ENCODE assay signal across 9 mouse cellular contexts in the genomic region with DNA sequence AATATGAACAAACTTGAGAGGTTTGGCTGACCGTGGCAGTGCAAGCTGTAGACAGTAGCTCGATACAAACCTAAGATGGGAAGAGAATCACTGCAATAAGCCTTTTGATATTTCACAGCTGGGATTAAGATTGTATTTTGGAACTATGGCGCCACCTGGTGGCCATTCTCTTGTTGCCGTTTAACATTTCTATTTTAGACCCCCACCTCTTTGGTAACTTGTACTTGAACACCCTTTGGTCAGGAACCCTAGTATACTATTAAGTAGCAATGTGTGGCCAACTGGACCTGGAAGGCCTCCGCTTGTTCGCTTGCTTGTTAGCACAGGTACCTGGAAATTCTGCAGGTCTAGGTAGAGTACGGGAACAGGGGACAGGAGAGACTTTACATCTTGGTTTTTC. TPM values are rescaled to one million over a fixed set of nuclear protein-coding genes. Genes with fewer than 3 reads are reported as not detected.
DNase-seq lines count a peak whose midpoint lies in the region; ATAC-seq and TF ChIP-seq lines count a peak whose summit lies in the region.
"Had no signal": no experiment of that assay in that cellular context is flagged by ENCODE, and none has a peak within 500 bp of the region (broad histone marks: within the 10 kb centered on the region; RNA-seq: fewer than 3 reads in every experiment).

No protein-coding gene starts in this region.

- H3K9ac ChIP-seq in hindbrain, embryonic 12.5 days: no peak overlapping the region
- no peak overlapping the region for H3K9ac ChIP-seq in forebrain, embryonic 11.5 days (ENCODE audit: low read length)
- no peak overlapping the region for H3K9ac ChIP-seq in hindbrain, postnatal 0 days (replicated peaks; ENCODE audit: low read length)
- H3K9ac ChIP-seq: limb, embryonic 15.5 days had no signal

- WGBS in hindbrain, embryonic 10.5 days: 23% methylated on average over 7 of the region's 7 CpGs
- 24% methylated on average over 7 of the region's 7 CpGs for WGBS in hindbrain, embryonic 12.5 days
- 22% methylated on average over 7 of the region's 7 CpGs for WGBS in forebrain, embryonic 11.5 days
- 16% methylated on average over 7 of the region's 7 CpGs for WGBS in hindbrain, postnatal 0 days
- WGBS in limb, embryonic 10.5 days: 23% methylated on average over 7 of the region's 7 CpGs

- peak; percentile 73 for DNase-seq in hindbrain, embryonic 10.5 days (ENCODE audit: low spot score)
- peak; percentile 32 for DNase-seq in brain, embryonic 18.5 days (ENCODE audit: low read depth, low spot score)
- DNase-seq in forebrain, embryonic 11.5 days (ENCODE audit: low spot score): peak; percentile 87
- peak; percentile 91 for DNase-seq in hindbrain, postnatal 0 days (ENCODE audit: low spot score)
- peak; percentile 85 for DNase-seq in limb, embryonic 10.5 days (ENCODE audit: low spot score)
- DNase-seq in naive thymus-derived CD4-positive, alpha-beta T cell, adult 2 months (ENCODE audit: low read depth): peak; percentile 90
- DNase-seq in spleen, postnatal 10 days (ENCODE audit: low spot score in 2 of 2): peak; percentile 50 to 85

- H3K36me3 ChIP-seq in hindbrain, embryonic 10.5 days: no peaks in the 10 kb centered on the region
- H3K36me3 ChIP-seq in hindbrain, embryonic 12.5 days: no peaks in the 10 kb centered on the region
- H3K36me3 ChIP-seq in forebrain, embryonic 11.5 days (ENCODE audit: control insufficient read depth, insufficient read depth, low read length): no peaks in the 10 kb centered on the region
- H3K36me3 ChIP-seq in hindbrain, postnatal 0 days (ENCODE audit: insufficient read depth, low read length): no peaks in the 10 kb centered on the region
- no peaks in the 10 kb centered on the region for H3K36me3 ChIP-seq in limb, embryonic 10.5 days
- H3K36me3 ChIP-seq: limb, embryonic 15.5 days had no signal

- H3K4me1 ChIP-seq in hindbrain, embryonic 10.5 days (replicated peaks): peaks cover 1% of the 10 kb centered on the region; the same call in 1 of the 2 replicates
- no peaks in the 10 kb centered on the region for H3K4me1 ChIP-seq in hindbrain, embryonic 12.5 days
- no peaks in the 10 kb centered on the region for H3K4me1 ChIP-seq in forebrain, embryonic 11.5 days (replicated peaks; ENCODE audit: control insufficient read depth, insufficient read depth, low read length)
- H3K4me1 ChIP-seq in hindbrain, postnatal 0 days (ENCODE audit: insufficient read depth, low read length): no peaks in the 10 kb centered on the region
- no peaks in the 10 kb centered on the region; the same call in 1 of the 2 replicates for H3K4me1 ChIP-seq in limb, embryonic 10.5 days
- H3K4me1 ChIP-seq: limb, embryonic 15.5 days had no signal

- no peak overlapping the region for H3K27ac ChIP-seq in hindbrain, embryonic 10.5 days
- H3K27ac ChIP-seq in hindbrain, embryonic 12.5 days: no peak overlapping the region
- H3K27ac ChIP-seq in forebrain, embryonic 11.5 days (ENCODE audit: low read depth, low read length): no peak overlapping the region
- H3K27ac ChIP-seq in hindbrain, postnatal 0 days: no peak overlapping the region
- H3K27ac ChIP-seq in limb, embryonic 10.5 days: no peak overlapping the region
- H3K27ac ChIP-seq: limb, embryonic 15.5 days had no signal

- H3K4me2 ChIP-seq in hindbrain, embryonic 12.5 days (replicated peaks): no peak overlapping the region
- no peak overlapping the region for H3K4me2 ChIP-seq in forebrain, embryonic 11.5 days (ENCODE audit: low read depth, low read length, severe bottlenecking)
- no peak overlapping the region for H3K4me2 ChIP-seq in hindbrain, postnatal 0 days (ENCODE audit: low read depth, low read length)
- H3K4me2 ChIP-seq: limb, embryonic 15.5 days had no signal

- H3K27me3 ChIP-seq in hindbrain, embryonic 10.5 days (ENCODE audit: insufficient read depth, poor library complexity, severe bottlenecking): no peaks in the 10 kb centered on the region
- H3K27me3 ChIP-seq in hindbrain, embryonic 12.5 days: no peaks in the 10 kb centered on the region
- H3K27me3 ChIP-seq in forebrain, embryonic 11.5 days (ENCODE audit: control insufficient read depth, insufficient read depth, low read length): no peaks in the 10 kb centered on the region
- H3K27me3 ChIP-seq in hindbrain, postnatal 0 days (ENCODE audit: insufficient read depth, low read length): no peaks in the 10 kb centered on the region
- no peaks in the 10 kb centered on the region for H3K27me3 ChIP-seq in limb, embryonic 10.5 days (ENCODE audit: low read depth, poor library complexity, severe bottlenecking)
- H3K27me3 ChIP-seq: limb, embryonic 15.5 days had no signal

- no peak overlapping the region for H3K4me3 ChIP-seq in hindbrain, embryonic 10.5 days
- no peak overlapping the region for H3K4me3 ChIP-seq in hindbrain, embryonic 12.5 days
- H3K4me3 ChIP-seq in forebrain, embryonic 11.5 days (ENCODE audit: low read depth, low read length): no peak overlapping the region
- H3K4me3 ChIP-seq in hindbrain, postnatal 0 days (ENCODE audit: low read length): no peak overlapping the region
- H3K4me3 ChIP-seq in limb, embryonic 10.5 days: no peak overlapping the region
- H3K4me3 ChIP-seq: limb, embryonic 15.5 days had no signal

- no peak for ATAC-seq in hindbrain, embryonic 12.5 days (ENCODE audit: low FRiP score)
- no peak for ATAC-seq in forebrain, embryonic 11.5 days (replicated peaks; ENCODE audit: low FRiP score)
- peak; percentile 56 for ATAC-seq in hindbrain, postnatal 0 days

- no peaks in the 10 kb centered on the region for H3K9me3 ChIP-seq in hindbrain, embryonic 10.5 days
- no peaks in the 10 kb centered on the region for H3K9me3 ChIP-seq in hindbrain, embryonic 12.5 days (replicated peaks)
- H3K9me3 ChIP-seq in forebrain, embryonic 11.5 days (ENCODE audit: control insufficient read depth, low read length): no peaks in the 10 kb centered on the region
- H3K9me3 ChIP-seq in hindbrain, postnatal 0 days (ENCODE audit: low read length): no peaks in the 10 kb centered on the region
- no peaks in the 10 kb centered on the region for H3K9me3 ChIP-seq in limb, embryonic 10.5 days (replicated peaks)
- H3K9me3 ChIP-seq: limb, embryonic 15.5 days had no signal

- peak; percentile 85 for TF ChIP-seq CTCF in hindbrain, postnatal 0 days (IDR thresholded peaks at IDR 0.05; ENCODE audit: low read depth)

RNA-seq across cellular contexts. Expression of gene Enpp6, which starts 33.2 kb away (rescaled TPM):
- 0.43 and 0.68 TPM in 2 replicates for polyA plus RNA-seq in hindbrain, embryonic 10.5 days (2016; fragmentation: Nextera tagmentation; extraction: Ambion mirVana)
- 0.36 and 0.57 TPM in 2 replicates for polyA plus RNA-seq in hindbrain, embryonic 12.5 days (2016; fragmentation: Nextera tagmentation; extraction: Ambion mirVana)
- 0.13 TPM in 1 of 2 replicates, not detected in the other for polyA plus RNA-seq in forebrain, embryonic 11.5 days (2014; fragmentation: Nextera tagmentation; extraction: Ambion mirVana)
- 12.3 and 12.8 TPM in 2 replicates for total RNA-seq in hindbrain, postnatal 0 days (2014; rRNA removed)
- polyA plus RNA-seq in hindbrain, postnatal 0 days (2015; fragmentation: Nextera tagmentation; extraction: Ambion mirVana): 4.2 and 5.2 TPM in 2 replicates
- 0.09 and 0.24 TPM in 2 replicates for polyA plus RNA-seq in limb, embryonic 10.5 days (2016; fragmentation: Nextera tagmentation; extraction: Ambion mirVana)

Comparison
In these comparisons a context has a peak if more than half of its experiments do, and no peak if none do; other contexts are left out.
1. DNase-seq: peak in every context shown above with its lines; median percentile 91 in hindbrain, postnatal 0 days; 90 in naive thymus-derived CD4-positive, alpha-beta T cell, adult 2 months; 87 in forebrain, embryonic 11.5 days; 85 in limb, embryonic 10.5 days; 73 in hindbrain, embryonic 10.5 days; 68 in spleen, postnatal 10 days; 32 in brain, embryonic 18.5 days.